Mouse (Mus musculus) left cerebral cortex, adult 9 months (tissue): ENCODE data around the gene Sh2b1.

Source experiments
- DNase-seq, 2 experiments: peaks; one replicate each; pipeline ENCODE4 v3.0.0; 2022; ENCODE audit warnings: low spot score in 2 of 2

The Sh2b1 gene

GRCm38 (mm10) chr7:126418496-126418895 is 56.7 kb downstream of the Sh2b1 start:
- no peak for DNase-seq

- no peak for DNase-seq
Observed at GRCm38 (mm10) chr7:126417606-126418005, 57.6 kb downstream of the Sh2b1 start.

- no peak for DNase-seq
Observed at GRCm38 (mm10) chr7:126417045-126417444, 58.2 kb downstream of the Sh2b1 start.
